Mouse (Mus musculus) limb, embryonic 10.5 days (tissue): ENCODE measurements around the gene Osbpl7. TPM values are rescaled to one million over a fixed set of nuclear protein-coding genes. Genes with fewer than 3 reads are reported as not detected.
A peak's percentile ranks its signal among the peaks of the same experiment; 100 is the strongest.

Source experiments
- DNase-seq: peaks from one replicate; pipeline ENCODE4 v3.0.0-alpha.2; 2017; ENCODE audit warnings: low spot score
- H3K27ac ChIP-seq: fragments of 300-500 bp; sonication (generic); 2 replicates; pipeline ENCODE4 v1.5.1; 2016; ENCODE audit warnings: mild to moderate bottlenecking
- H3K27me3 ChIP-seq: fragments of 300-500 bp; sonication (generic); 2 replicates; pipeline ENCODE4 v1.6.1; 2016; ENCODE audit warnings: low read depth, mild to moderate bottlenecking; ENCODE audit not compliant: poor library complexity, severe bottlenecking
- H3K36me3 ChIP-seq: fragments of 300-500 bp; sonication (generic); 2 replicates; pipeline ENCODE4 v1.6.1; 2016; ENCODE audit warnings: mild to moderate bottlenecking, moderate library complexity
- H3K4me1 ChIP-seq: fragments of 300-500 bp; sonication (generic); 2 replicates; pipeline ENCODE4 v1.6.1; 2016
- H3K4me3 ChIP-seq: fragments of 300-500 bp; sonication (generic); 2 replicates; pipeline ENCODE4 v1.5.1; 2016; ENCODE audit warnings: mild to moderate bottlenecking, moderate library complexity
- H3K9me3 ChIP-seq: fragments of 300-500 bp; sonication (generic); replicated peaks from 2 replicates; pipeline ENCODE4 v1.6.1; 2016; ENCODE audit warnings: mild to moderate bottlenecking
- WGBS: fragments of 180-500 bp; shearing (Covaris S2); methylation state at CpG from one replicate; pipeline ENCODE4 v1.1.7; 2016; 5-methylcytosine and 5-hydroxymethylcytosine counted together
- microRNA-seq: library from miRNA; unstranded; fragments of <30 nt; microRNA quantifications from one replicate; pipeline ENCODE4, GENCODE M21; 2017
- polyA plus RNA-seq: library from polyadenylated mRNA; unstranded; fragments of >200 nt; fragmentation: Nextera tagmentation; extraction: Ambion mirVana; gene quantifications from 2 replicates; pipeline ENCODE4 v1.2.1, GENCODE M21; 2016

The Osbpl7 gene
- polyA plus RNA-seq, 1 experiment from 2014 or later: 10.1 TPM

GRCm38 (mm10) chr11:97108976-97109375, 58.5 kb downstream of the Osbpl7 start:
- no peak for DNase-seq

GRCm38 (mm10) chr11:97112519-97113125, 62.2 kb downstream of the Osbpl7 start:
- Histone ChIP-seq H3K27ac (no peak overlapping the region), H3K36me3 (no peaks in the 10 kb centered on the region), H3K4me3 (no peak overlapping the region), H3K4me1 (peaks cover 22% of the 10 kb centered on the region), H3K9me3 (no peaks in the 10 kb centered on the region), H3K27me3 (peaks cover 71% of the 10 kb centered on the region)
- DNase-seq: no peak
- WGBS: 84% methylated on average over 9 of the region's 9 CpGs

More at GRCm38 (mm10) chr11:97108976-97109375, 58.5 kb downstream of the Osbpl7 start:
- no peak overlapping the region for H3K4me3 ChIP-seq
- H3K9me3 ChIP-seq: no peaks in the 10 kb centered on the region
- no peak overlapping the region for H3K27ac ChIP-seq
- peaks cover 34% of the 10 kb centered on the region for H3K27me3 ChIP-seq
- WGBS: 87% methylated on average over 16 of the region's 16 CpGs
- peaks cover 4% of the 10 kb centered on the region for H3K4me1 ChIP-seq
- H3K36me3 ChIP-seq: no peaks in the 10 kb centered on the region

- DNase-seq: peak; percentile 60
- WGBS: under 1% methylated on average over 83 of the region's 87 CpGs
- Histone ChIP-seq H3K9me3 (no peaks in the 10 kb centered on the region), H3K4me1 (peaks cover 32% of the 10 kb centered on the region), H3K27me3 (peaks cover 90% of the 10 kb centered on the region), H3K4me3 (peak within 1 kb of the TSS; percentile 53), H3K36me3 (no peaks in the 10 kb centered on the region), H3K27ac (peak within 1 kb of the TSS; percentile 37; the same call in 1 of the 2 replicates)
Observed at GRCm38 (mm10) chr11:97114671-97115601, 64.5 kb downstream of the Osbpl7 start, which contains the start of gene Tbx21. Gene Tbx21 (minus strand): TSS chr11:97115331.

- Histone ChIP-seq H3K36me3 (no peaks in the 10 kb centered on the region), H3K27me3 (peaks cover 90% of the 10 kb centered on the region), H3K9me3 (no peaks in the 10 kb centered on the region), H3K27ac (no peak overlapping the region), H3K4me3 (peak overlapping the region; percentile 53), H3K4me1 (peaks cover 41% of the 10 kb centered on the region)
- no peak for DNase-seq
- WGBS: 11% methylated on average over 11 of the region's 11 CpGs
Observed at GRCm38 (mm10) chr11:97115797-97116196, 65.4 kb downstream of the Osbpl7 start.

Small RNA genes within 50 kb of the gene (microRNA-seq; reads per million reads assigned to microRNA genes)
- gene Mir8103: 0.88 reads per million

Other genes with a start within 250 kb of the Osbpl7 start
- 60.0 and 69.3 TPM in 2 replicates for gene Nfe2l1, start 220.7 kb upstream of the Osbpl7 start, polyA plus RNA-seq
- gene Copz2, start 200.8 kb upstream of the Osbpl7 start, polyA plus RNA-seq: 25.9 and 39.9 TPM in 2 replicates
- 85.3 and 90.0 TPM in 2 replicates for gene Cdk5rap3, start 134.1 kb upstream of the Osbpl7 start, polyA plus RNA-seq
- gene Prr15l, start 122.5 kb upstream of the Osbpl7 start, polyA plus RNA-seq: 0.58 and 0.71 TPM in 2 replicates
- gene Pnpo, start 106.6 kb upstream of the Osbpl7 start, polyA plus RNA-seq: 31.3 and 33.0 TPM in 2 replicates
- gene Sp2, start 67.7 kb upstream of the Osbpl7 start, polyA plus RNA-seq: 26.1 and 28.1 TPM in 2 replicates
- gene Sp6, start 37.2 kb upstream of the Osbpl7 start, polyA plus RNA-seq: 9.2 and 11.8 TPM in 2 replicates
- gene Scrn2, start 20.7 kb upstream of the Osbpl7 start, polyA plus RNA-seq: 47.5 and 50.4 TPM in 2 replicates
- gene Lrrc46, start 9.2 kb upstream of the Osbpl7 start, polyA plus RNA-seq: 0.90 and 1.0 TPM in 2 replicates
- 93.6 and 94.8 TPM in 2 replicates for gene Mrpl10, start 9.1 kb upstream of the Osbpl7 start, polyA plus RNA-seq
- gene Tbx21, start 64.7 kb downstream of the Osbpl7 start, polyA plus RNA-seq: 0.05 and 0.08 TPM in 2 replicates
- 6.1 and 7.8 TPM in 2 replicates for gene Tbkbp1, start 100.9 kb downstream of the Osbpl7 start, polyA plus RNA-seq
- gene Kpnb1, start 137.3 kb downstream of the Osbpl7 start, polyA plus RNA-seq: 82.8 and 88.9 TPM in 2 replicates
- gene Npepps, start 230.0 kb downstream of the Osbpl7 start, polyA plus RNA-seq: 61.6 and 70.5 TPM in 2 replicates